Mouse (Mus musculus) gastrocnemius, postnatal 14 days (tissue): Measurements from ENCODE around the gene Nipsnap2. TPM values are rescaled to one million over a fixed set of nuclear protein-coding genes. Genes with fewer than 3 reads are reported as not detected.
"Not testable (repeated sequence)": the region's sequence is repeated elsewhere in the genome, so short reads cannot be mapped to it uniquely, and the experiment has no call there.

Experiments
- DNase-seq: peaks from one replicate; pipeline ENCODE4 v3.0.0; 2021; ENCODE audit warnings: mixed read lengths
- intact Hi-C: fragments of 180-260 bp; cut with DNase I; formaldehyde crosslinking; loops from one replicate; pipeline ENCODE4 v1.15.1; 2025; ENCODE audit warnings: low total_unique reads
- total RNA-seq, 2 experiments: library from RNA; stranded (reverse); gene quantifications; 2 replicates each; pipeline ENCODE4 v1.2.3; 2021

The Nipsnap2 gene
- total RNA-seq, 2 experiments from 2014 or later: 470 to 562 TPM

GRCm38 (mm10) chr5:129744050-129744449 lies 19.2 kb downstream of the Nipsnap2 start:
- DNase-seq: no peak
- intact Hi-C loops: loop anchor here (10.0 kb wide), 1 partner anchor 139 kb away; no protein-coding TSS in a partner anchor

GRCm38 (mm10) chr5:129756886-129757285 lies 32.0 kb downstream of the Nipsnap2 start:
- DNase-seq: no peak
- intact Hi-C loops: no loop called here

GRCm38 (mm10) chr5:129759929-129760480 lies 35.1 kb downstream of the Nipsnap2 start:
- intact Hi-C loops: no loop called here
- DNase-seq: no peak

GRCm38 (mm10) chr5:129761865-129762540 lies 37.1 kb downstream of the Nipsnap2 start:
- intact Hi-C loops: no loop called here
- no peak for DNase-seq

- DNase-seq: no peak
- intact Hi-C loops: no loop called here
Observed at GRCm38 (mm10) chr5:129770443-129771355, 45.8 kb downstream of the Nipsnap2 start.

- no peak for DNase-seq
- intact Hi-C loops: no loop called here
Observed at GRCm38 (mm10) chr5:129772433-129772832, 47.6 kb downstream of the Nipsnap2 start.

GRCm38 (mm10) chr5:129773330-129773729 lies 48.5 kb downstream of the Nipsnap2 start:
- intact Hi-C loops: not testable (repeated sequence)

GRCm38 (mm10) chr5:129774661-129775060 lies 49.8 kb downstream of the Nipsnap2 start:
- DNase-seq: no peak
- intact Hi-C loops: no loop called here

More at GRCm38 (mm10) chr5:129773330-129773729, 48.5 kb downstream of the Nipsnap2 start:
- not testable (repeated sequence) for DNase-seq

- intact Hi-C loops: no loop called here
- DNase-seq: no peak
Observed at GRCm38 (mm10) chr5:129778348-129778995, 53.6 kb downstream of the Nipsnap2 start.

GRCm38 (mm10) chr5:129778996-129779716 lies 54.3 kb downstream of the Nipsnap2 start:
- intact Hi-C loops: no loop called here

GRCm38 (mm10) chr5:129780131-129780530 lies 55.3 kb downstream of the Nipsnap2 start:
- intact Hi-C loops: no loop called here
- no peak for DNase-seq

More at GRCm38 (mm10) chr5:129778996-129779716, 54.3 kb downstream of the Nipsnap2 start:
- peak; percentile 87 for DNase-seq

- intact Hi-C loops: no loop called here
- no peak for DNase-seq
Observed at GRCm38 (mm10) chr5:129782211-129782610, 57.3 kb downstream of the Nipsnap2 start.

GRCm38 (mm10) chr5:129785235-129785870 lies 60.5 kb downstream of the Nipsnap2 start:
- DNase-seq: no peak
- intact Hi-C loops: no loop called here

- intact Hi-C loops: no loop called here
- DNase-seq: no peak
Observed at GRCm38 (mm10) chr5:129786161-129786560, 61.3 kb downstream of the Nipsnap2 start.

- peak; percentile 97 for DNase-seq
- intact Hi-C loops: no loop called here
Observed at GRCm38 (mm10) chr5:129786818-129787790, 62.2 kb downstream of the Nipsnap2 start, which contains the start of gene Psph. Gene Psph, minus strand, starts transcription at chr5:129787449.

GRCm38 (mm10) chr5:129787818-129788593 lies 63.1 kb downstream of the Nipsnap2 start:
- DNase-seq: no peak
- intact Hi-C loops: no loop called here

GRCm38 (mm10) chr5:129790591-129790990 lies 65.7 kb downstream of the Nipsnap2 start:
- DNase-seq, intact Hi-C loops: not testable (repeated sequence)
